Mouse (Mus musculus): ENCODE measurements around the gene Nrxn2.

Nrxn2 gene

DNA sequence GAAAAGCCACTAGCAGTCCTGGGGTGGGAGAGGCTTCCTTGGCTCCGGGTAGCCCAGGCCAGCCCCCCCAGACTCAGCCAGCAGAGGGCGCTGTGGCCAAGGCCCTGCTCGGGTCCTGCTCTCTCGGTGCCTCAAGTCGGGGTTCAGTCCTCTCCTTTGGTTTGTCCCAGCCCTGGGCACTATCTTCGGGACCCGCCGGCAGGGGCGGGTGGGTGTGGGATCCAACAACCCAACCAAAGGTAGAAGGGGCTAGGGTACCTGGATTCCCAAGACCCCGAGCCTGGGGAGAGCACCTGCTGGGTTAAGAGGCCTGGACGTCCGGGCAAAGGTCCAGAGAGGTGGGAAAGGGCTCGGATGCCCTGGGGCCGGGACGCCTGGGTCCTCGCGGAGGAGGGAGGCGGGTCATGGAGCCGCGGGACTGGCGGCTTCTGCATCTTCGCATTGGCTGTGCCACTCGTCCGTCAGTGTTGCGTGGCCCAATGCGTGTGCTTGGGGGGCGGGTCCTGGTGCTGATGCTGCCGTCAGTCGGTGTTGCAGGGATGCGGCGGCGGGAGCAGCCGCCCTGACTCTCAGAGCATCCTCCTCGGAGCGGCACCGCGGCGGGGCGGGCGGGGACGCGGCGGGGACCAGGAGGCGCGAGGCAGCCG, at the start of gene Nrxn2:
Nrxn2 (plus strand) TSS at position 499 of the 647 bp plus-strand sequence.
- DNase-seq: peak; percentile 86 to 88

DNA sequence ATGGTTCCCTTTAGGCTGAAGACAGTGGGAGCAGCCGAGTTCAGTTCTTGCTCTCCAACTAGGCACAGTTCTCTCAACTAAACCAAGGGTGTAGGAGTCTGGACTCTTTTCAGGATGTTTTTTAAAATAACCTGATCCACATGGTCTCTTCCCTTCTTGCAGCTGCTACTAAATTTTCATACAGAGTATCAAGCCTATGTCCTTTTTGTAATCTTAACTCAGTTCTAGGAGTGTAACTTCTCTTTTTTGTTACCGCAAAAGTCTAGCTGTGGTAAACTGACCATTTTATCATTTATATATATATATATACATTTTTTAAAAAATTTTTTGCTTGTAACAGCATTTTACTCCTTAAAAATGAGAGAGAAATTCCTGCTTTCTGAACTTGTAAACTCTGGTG, 48.4 kb upstream of the Nrxn2 start:
- peak in 1 of 2 experiments; percentile 0 for DNase-seq

DNA sequence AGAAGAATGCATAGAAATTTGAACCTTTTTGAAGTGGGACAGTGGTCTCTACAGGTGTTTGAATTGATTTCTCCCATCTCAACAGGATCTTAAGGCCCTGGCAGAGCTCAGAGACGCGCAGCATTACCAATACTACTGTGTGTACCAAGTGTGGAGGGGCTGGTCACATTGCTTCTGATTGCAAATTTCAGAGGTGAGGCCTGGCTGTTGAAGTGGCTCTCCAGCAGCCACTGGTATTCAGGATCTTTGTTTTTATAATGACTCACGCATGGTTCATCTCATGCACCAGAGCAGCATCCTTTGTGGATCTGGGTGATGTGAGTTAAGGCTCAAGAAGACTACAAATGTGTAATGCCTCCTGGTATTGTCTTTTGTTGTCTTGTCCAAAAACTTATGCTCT, 46.1 kb upstream of the Nrxn2 start:
- DNase-seq: peak in 1 of 2 experiments; percentile 22

DNA sequence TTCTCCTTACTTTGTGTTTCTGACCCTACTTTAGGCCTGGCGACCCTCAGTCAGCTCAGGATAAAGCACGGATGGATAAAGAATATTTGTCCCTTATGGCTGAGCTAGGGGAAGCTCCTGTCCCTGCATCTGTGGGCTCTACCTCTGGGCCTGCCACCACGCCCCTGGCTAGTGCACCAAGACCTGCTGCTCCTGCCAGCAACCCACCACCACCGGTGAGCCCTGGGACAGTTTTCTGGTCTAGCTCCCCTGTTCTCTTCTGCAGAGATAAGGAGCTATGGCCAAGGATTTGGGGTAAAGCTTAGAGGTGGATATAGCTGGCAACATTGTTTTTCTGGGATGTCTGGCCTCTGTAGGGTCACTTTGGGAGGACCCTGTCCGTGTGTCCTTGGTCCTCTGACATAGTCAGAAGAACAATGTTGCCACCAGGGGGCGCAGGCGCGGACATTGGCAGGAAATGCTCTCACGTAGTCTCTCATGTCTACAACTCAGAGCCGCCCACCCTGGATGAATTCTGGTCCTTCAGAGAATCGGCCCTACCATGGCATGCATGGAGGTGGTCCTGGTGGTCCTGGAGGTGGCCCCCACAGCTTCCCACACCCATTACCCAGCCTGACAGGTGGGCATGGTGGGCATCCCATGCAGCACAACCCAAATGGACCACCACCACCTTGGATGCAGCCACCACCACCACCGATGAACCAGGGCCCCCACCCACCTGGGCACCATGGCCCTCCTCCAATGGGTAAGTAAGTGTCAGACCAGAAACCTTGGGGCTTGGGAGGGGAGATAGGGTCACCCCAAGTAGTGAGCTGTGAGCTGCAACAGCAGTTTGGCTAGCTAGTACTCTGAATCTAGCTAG, 44.8 kb upstream of the Nrxn2 start:
- DNase-seq: peak; percentile 82 to 87

DNA sequence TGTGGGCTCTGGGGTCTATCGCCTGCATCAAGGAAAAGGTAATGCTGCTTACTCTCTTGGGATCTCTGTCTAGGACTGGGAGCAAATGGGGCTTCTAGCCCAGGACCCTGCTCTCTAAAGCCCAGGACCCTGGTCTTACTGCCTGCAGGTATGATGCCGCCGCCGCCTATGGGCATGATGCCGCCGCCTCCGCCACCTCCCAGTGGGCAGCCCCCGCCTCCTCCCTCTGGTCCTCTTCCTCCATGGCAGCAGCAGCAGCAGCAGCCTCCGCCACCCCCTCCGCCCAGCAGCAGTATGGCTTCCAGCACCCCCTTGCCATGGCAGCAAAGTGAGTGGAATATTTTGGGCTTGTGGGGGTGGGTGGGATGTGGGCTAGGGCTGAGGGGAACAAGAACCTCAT, 44.0 kb upstream of the Nrxn2 start:
- peak in 1 of 2 experiments; percentile 24 for DNase-seq

DNA sequence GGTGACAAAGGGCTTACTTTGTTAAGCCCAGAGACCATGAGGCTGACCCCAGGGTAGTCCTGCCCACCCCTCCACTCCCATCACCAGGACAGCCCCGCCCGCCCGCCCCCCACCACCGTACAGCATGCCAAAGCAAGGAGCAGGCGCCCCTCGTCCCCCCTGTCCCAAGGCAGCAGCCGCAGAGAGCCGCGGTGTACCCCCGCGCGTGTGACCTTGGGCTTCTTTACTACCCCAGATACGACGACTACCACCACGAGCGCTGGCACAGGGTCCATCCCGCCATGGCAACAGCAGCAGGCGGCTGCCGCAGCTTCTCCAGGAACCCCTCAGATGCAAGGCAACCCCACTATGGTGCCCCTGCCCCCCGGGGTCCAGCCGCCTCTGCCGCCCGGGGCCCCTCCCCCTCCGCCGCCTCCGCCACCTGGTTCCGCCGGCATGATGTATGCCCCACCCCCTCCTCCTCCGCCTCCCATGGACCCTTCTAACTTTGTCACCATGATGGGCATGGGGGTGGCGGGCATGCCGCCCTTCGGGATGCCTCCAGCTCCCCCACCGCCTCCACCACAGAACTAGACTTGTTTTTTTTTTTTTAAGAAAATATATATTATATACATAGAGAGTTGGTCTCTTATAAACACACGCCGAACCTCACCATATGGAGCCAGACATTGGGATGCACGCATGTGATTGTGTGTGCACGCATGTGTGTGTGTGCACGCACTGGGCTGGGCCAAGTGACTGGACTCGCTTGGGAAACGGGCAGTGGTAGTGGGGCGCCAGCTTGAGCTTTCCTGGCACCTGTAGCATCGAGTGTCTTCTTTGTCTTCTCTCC, 42.9 kb upstream of the Nrxn2 start:
- DNase-seq: peak in 1 of 2 experiments; percentile 31

DNA sequence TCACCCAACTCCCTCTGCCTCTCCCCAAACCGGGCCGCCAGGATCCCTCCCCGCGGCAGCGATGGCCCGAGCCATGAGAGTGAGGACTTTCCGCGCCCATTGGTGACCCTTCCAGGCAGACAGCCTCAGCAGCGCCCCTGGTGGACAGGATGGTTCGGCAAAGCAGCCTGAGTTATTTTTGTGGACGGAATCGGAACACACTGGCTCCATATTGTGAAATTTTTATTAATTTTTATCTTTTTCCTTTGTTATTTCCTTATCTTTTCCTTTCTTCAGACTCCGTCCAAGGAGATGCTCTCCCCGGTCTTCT, 42.3 kb upstream of the Nrxn2 start:
- DNase-seq: peak; percentile 63 to 75

DNA sequence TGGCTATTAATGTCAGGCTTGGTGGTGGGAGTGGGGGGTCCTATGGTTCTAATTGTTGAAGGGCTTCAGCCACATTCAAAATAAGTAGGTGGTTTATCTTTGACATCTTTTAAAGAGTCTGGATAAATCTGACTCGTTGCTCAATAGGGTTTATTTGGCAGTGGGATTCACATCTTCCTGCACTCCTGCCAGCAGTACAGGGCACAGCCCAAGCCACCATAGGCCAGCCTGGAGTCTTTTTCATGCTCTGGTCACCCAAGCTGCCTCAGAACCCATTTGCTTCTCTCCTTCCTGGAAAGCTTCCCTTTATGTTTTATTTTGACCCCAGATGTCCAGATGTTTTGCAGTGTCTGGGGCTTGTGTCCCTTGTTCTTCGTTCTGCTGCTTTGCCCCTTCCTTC, 41.9 kb upstream of the Nrxn2 start:
- peak in 1 of 2 experiments; percentile 11 for DNase-seq

DNA sequence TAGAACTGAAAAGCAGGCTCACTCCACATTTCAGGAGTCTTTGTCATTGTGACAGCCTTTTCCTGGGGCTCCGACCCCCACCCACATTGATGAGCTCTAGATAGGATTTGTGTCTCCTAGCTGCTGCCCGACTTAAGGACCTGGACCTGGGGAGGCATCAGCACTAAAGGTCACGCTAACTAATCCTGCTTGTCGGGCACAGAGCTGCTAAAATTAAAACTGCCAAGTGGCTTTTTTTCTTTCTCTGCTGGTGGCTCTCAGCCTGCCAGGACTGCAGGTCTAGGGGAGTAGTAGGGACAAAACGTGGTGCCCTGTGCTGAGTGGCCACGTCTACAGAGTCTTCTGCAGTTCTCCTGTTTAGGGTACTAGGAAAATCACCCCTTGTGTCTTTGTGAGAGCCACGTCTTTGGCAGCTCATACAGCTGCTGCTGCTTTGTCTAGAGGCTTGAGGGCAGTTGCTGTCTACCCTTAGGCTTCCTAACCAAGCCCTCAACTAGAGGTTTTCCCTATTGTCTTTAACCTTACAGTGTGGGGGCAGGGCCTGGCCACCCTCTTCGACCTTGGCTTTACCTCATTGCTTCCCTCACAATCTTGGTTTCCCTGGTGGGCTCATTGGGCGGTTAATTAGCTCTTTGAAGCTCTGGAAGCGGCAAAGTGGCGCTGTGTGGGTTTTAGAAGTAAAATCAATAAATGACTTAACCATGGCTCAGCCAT, 41.0 kb upstream of the Nrxn2 start:
- DNase-seq: peak in 1 of 2 experiments; percentile 14

DNA sequence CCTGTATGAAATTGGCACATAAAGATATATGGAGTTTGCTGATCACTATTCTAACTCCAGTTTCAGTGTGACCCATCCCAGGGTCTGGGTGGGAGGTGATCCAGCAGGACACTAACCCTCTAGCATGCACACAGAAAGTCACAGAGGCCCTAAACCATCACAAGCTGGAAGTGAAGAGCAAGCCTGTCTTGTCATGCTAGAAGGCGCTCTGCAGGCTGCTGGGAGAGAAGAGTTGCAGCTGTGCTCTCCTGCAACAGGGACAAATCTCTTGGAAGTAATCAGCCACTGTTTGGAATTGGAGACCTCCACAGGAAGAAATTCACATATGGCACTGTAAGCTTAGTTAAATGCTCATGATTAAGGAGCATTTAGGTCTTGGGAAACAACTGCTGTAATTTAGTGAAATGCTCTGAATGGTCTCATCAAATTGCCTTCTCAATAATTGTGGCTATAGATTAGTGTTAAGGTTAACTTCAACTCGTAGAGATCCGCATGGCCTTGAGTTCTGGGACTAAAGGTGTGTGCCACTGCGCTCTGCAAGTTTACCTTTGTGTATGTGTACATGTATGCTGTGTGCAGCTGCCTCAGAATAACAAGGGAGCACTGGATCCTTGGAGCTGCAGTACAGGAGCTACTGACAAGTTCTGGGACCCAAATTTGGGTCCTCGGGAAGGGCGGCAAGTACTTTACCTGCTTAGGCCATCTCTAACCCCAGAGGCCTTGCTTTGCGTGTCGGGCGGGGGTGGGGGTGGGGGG, 37.9 kb upstream of the Nrxn2 start:
- DNase-seq: peak in 1 of 2 experiments; percentile 55

DNA sequence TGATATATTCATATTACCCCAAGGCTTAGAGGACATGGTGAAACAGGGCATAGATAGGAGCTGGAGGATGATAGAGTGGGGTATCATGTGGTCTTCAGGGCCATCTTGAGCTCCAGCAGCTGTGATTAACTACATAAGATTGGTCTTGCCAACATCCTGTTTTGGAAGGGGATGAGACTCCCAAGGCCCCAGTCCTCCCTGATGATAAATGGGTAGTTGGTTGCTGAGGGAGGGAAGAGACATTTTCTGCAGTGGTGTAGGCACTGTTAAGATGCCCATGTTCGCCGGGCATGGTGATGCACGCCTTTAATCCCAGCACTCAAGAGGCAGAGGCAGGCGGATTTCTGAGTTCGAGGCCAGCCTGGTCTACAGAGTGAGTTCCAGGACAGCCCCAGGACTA, 37.3 kb upstream of the Nrxn2 start:
- DNase-seq: peak in 1 of 2 experiments; percentile 8

DNA sequence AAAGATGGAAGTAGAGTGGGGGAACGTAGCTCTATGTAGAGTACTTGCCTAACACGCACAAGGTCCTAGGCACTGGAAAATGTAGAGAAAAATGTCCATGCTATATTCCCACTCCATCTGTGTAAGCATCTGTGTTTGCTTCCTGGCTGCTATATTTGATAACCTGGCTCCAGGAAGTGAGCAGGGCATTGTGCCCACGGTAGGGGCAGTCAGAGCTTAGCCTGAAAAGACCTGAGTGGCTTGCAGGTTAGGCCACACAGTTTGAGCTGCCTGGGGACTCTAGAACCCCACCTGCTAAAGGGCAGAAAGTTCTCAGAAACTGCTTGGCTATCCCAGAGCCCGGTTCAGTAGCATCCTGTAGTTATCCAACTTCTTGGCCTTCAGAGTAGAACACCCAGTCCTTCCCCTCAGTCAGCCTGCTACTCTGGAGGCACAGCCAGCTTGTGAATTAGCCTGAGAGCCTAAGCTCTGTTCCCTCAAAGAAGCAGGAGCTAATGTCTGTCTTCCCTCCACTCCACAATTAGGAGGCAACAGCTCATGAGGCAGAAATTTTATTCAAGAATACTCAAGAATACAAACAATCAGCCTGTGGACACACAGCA, 36.1 kb upstream of the Nrxn2 start:
- DNase-seq: peak in 1 of 2 experiments; percentile 24

DNA sequence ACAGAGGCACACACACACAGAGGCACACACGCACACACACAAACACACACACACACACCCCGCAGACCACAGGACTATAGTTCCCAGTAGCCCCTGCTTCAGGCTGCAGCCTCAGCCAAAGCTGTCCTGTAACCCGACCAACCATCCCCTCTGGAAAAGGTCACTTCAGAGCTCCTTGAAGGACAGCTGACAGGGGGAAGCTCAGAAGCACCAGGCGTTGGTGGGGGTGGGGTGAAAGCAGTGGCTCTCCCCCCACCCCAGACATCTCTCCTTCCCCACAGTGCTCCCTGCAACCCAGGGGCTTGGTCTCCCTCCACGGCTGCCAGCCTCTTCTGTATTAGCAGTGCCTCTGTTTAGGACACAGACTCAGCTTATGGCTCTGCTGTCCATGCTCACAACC, 35.1 kb upstream of the Nrxn2 start:
- DNase-seq: peak in 1 of 2 experiments; percentile 34

DNA sequence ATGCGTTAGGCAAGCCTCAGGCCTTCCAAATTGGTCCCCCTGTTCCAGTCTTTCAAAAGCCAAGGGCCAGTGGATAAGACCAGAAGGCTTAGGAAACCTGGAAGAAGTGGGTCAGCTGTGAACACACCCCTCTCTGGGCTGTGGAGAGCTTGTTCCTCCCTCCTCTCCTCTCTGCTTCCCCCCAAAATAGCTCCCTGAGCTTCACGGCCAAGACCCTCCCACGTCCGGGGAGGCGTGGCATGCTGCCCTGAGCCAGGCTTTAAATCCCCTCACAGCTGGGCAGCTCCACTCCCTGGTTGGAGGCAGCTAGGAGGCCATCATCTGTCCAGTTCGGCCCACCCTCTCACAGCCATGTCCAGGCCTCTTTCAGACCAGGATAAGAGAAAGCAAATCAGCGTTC, 34.4 kb upstream of the Nrxn2 start, which contains the start of gene Pygm:
Pygm (plus strand) TSS at position 272 of the 400 bp plus-strand sequence.
- peak; percentile 83 to 92 for DNase-seq

DNA sequence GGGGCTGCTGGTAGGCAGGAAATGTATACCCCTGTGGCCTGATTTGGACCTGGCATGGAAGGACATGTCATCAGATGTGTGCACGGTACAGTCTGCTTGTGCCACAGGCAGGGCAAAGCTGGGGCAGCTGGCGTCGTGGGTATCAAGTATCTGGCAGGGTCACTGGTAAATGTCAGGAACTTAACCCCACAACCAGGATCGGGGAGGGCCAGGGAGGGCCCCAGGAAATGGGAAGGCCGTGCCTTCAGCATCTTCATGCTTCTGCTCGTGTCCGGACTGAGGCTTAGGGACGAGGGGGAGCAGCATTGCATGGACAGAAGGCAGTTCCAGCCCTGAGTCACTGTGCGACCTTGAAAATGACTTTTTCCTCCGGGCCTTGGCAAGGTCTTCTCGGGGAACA, 33.6 kb upstream of the Nrxn2 start:
- DNase-seq: peak in 1 of 2 experiments; percentile 24

DNA sequence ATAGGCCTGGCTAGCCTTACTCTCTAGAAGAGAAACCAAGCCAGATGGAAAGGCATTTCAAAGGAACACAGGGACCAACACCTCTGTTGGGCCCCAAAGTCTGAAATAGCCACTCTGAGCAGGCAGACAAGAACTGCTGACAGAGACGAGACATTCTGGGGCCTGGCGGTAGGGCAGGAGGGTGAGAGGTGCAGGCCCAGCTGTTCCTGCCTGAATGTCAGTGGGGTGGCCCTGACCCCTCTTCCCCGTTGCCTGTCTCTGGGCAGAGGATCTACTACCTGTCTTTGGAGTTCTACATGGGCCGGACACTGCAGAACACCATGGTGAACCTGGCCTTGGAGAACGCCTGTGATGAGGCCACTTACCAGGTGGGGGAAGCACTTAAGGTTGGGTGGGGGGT, 33.1 kb upstream of the Nrxn2 start:
- peak in 1 of 2 experiments; percentile 18 for DNase-seq

DNA sequence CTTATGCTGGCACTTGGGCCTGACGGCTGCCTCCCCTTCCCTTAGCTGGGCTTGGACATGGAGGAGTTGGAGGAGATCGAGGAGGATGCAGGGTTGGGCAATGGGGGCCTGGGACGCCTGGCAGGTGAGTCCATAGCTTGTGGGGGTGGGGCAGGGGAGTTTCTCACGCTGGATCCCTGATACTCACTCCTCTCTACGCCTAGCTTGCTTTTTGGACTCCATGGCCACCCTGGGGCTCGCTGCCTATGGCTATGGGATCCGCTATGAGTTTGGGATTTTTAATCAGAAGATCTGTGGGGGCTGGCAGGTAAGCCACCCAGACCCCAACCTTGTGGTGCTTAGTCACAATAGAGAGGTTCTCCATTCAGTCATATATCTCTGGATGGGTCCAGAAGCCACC, 32.7 kb upstream of the Nrxn2 start:
- DNase-seq: no peak

DNA sequence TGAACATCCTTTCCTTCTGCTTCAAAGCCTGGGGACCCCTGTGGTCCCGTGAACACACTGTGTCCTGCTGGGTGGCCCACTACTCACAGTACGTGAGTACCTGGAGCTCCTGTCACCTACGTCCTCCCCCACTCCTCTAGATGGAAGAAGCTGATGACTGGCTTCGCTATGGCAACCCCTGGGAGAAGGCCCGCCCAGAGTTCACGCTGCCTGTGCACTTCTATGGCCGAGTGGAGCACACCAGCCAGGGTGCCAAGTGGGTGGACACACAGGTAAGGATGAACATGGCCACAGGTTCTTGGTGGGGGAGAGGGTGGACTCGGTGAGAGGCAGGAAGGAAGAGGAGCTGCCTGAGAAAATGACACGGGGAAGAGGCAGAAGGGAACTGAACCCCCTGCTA, 32.3 kb upstream of the Nrxn2 start:
- DNase-seq: peak in 1 of 2 experiments; percentile 25

DNA sequence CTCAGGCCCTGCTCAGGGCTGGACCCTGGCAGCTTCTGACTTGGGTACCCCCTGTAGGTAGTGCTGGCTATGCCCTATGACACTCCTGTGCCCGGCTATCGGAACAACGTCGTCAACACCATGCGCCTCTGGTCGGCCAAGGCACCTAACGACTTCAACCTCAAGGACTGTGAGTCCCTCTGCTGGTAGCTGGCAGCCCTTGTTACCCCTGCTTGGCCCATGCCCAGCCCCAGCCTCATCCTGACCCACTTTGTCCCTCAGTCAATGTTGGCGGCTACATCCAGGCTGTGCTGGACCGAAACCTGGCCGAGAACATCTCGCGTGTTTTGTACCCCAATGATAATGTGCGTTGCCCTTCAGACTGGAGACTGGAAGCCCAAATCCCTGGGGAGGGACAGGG, 30.5 kb upstream of the Nrxn2 start:
- peak in 1 of 2 experiments; percentile 35 for DNase-seq

DNA sequence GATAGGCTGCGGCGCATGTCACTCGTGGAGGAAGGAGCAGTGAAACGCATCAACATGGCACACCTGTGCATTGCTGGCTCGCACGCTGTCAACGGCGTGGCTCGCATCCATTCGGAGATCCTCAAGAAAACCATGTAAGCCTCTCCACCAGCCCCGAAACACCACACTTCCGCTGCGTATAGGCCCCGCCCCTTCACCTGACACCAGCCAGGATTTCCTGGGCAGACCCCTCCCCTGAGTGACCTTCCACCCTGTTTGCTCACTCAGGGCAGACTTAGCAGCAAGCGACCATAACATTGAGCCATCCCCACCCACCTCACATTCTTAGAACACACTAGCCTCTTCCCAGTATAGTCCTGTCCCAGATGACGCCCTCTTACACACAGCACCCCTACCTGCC, 28.7 kb upstream of the Nrxn2 start:
- peak; percentile 46 to 57 for DNase-seq

DNA sequence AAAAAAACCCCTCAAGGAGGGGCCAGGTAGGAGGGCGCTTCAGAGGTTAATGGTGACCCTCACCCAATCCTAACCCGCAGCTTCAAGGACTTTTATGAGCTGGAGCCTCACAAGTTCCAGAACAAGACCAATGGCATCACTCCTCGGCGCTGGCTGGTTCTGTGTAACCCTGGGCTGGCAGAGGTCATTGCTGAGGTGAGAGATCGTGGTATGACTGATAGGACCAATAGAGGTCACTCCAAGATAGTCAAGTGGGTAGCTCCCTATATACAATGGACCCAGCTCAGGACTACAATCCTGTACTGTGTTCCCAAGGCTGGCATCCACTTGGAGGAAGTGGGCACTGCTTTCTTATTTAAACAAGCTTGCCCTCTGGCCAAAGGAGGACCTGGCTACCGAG, 28.3 kb upstream of the Nrxn2 start:
- DNase-seq: no peak
